Mouse (Mus musculus): ENCODE results near the gene Icosl. TPM values are rescaled to one million over a fixed set of nuclear protein-coding genes. Genes with fewer than 3 reads are reported as not detected.
"Not testable (repeated sequence)": the region's sequence is repeated elsewhere in the genome, so short reads cannot be mapped to it uniquely, and the experiment has no call there.

The Icosl gene
- polyA plus RNA-seq (2017; shearing (Covaris generic)): 10 to 100 TPM in 1 of 2 experiments, 1 to 10 TPM in 1; 8.8 to 19.3 TPM

DNA sequence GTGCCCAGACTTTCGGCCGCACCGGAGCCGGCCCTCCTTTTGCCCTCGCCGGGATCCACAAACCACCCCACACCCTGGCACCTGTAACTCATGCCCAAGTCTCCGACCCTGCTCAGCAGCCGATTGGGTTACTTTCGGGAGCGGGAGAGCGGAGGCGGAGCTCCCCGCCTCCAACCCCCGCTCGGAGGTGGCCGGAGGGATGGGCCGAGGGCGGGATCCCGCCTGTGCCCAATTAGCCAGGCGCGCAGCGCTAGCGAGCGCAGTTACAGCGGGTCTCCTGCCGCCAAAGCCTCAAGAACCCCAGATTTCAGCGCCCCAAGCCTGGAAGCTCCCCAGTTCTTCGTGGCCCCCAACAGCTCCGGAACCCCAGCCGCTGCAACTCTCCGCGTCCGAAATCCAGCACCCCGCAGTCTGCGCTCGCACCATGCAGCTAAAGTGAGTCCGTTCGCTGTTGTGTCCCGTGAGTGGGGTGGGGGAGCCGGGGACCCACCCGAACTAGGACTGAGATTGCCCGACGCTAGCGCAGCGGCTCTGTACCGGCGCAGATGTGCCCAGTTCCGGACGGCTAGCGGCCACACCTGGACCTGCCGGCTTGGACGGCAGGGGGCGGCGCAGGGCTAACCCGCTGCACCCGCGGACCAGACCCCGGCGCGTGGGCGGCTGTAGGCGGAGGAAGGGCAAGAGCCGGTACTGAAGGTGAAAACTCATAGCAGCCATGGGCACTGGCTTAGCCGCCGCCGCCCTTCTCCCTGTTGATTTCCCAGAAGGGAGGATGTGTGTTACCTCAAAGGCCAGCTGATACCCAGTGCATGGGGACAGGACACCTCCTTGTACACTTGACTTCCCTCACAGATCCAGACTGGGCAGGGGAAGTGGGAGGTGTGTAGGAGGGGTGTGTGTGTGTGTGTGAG is at the start of gene Icosl:
Gene Icosl, plus strand, starts transcription at position 202 of the 911 bp plus-strand sequence.
- ATAC-seq: peak; percentile 69

DNA sequence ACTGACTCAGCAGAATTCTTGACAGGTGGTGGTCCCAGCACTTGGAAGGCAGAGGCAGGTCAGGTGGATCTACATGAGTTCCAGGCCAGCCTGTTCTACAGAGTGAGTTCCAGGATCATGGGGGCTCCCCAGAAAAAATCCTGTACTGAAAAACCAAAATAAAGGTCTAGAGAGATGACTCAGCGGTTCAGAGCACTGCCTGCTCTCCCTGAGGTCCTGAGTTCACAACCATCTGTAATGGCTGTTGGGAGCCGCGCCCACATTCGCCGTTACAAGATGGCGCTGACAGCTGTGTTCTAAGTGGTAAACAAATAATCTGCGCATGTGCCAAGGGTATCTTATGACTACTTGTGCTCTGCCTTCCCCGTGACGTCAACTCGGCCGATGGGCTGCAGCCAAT is 49.1 kb upstream of the Icosl start:
- ATAC-seq: not testable (repeated sequence)

DNA sequence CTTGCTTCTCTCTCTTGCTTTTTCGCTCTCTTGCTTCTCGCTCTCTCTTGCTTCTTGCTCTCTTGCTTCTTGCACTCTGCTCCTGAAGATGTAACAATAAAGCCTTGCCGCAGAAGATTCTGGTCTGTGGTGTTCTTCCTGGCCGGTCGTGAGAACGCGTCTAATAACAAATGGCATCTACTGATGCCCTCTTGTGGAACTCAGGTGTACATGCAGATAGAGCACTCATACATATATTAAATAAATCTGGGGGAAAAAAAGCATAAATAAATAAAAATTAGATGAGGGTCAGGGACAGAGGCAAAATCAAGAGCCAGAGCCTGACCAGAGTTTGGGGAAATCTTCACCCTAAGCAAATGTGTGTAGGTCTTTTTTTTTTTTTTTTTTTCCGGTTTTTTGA is 43.6 kb upstream of the Icosl start:
- ATAC-seq: peak; percentile 62

DNA sequence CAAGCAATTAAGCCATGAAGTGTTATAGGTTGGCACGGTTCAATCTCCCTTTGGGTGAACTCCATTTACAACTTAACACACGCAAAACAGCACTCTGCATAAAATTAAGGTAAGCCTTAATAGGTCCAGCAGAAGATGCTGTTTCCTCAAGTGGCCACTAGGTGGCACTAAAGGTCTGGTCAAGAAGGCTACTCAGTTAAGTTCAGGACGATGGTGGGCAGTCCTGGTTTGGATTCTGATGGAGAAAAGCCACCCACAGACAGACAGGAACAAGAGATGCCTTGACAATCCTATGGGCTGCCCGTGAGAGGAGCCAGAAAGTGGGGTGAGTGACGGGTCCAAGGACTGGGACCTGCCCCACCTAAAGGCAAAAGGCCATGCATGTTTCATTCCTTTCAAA is 41.0 kb upstream of the Icosl start:
- ATAC-seq: peak; percentile 90

DNA sequence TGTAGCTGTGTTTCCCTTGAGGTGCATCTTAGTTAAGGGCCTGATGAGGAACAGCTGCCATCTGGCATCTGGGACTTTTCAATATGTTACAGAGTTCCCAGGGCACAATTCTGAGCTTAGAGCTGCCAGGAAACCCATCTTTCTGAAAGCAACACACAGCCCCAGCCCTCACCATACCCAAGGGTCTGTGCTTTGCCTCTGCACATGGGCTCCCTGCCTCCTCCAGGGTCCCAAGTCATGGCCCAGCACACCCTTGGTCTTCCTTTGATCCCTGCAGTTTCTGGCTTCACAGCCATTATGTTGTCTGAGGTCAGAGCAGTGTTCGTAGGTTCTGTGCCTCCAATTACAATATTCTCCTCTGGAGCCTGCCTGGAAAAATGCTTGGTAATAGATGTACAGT is 40.0 kb upstream of the Icosl start:
- ATAC-seq: no peak

DNA sequence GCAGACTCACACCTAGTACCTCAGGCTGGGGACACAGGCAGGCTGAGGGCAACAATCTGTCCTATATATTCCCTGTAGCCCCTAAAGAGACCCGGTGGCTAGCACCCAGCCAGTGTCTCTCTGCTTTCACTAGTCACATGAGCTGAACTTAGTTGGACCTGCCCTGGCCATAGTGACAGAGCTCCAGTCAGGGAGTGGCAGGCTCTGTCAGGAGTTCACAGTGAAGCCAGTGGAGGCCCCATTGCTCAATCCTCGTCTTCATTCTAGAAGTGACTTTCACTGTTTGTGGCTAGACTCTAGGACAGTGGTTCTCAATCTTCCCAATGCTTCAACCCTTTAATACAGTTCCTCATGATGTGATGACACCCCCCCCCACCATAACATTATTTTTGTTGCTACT is 37.1 kb upstream of the Icosl start:
- ATAC-seq: no peak

DNA sequence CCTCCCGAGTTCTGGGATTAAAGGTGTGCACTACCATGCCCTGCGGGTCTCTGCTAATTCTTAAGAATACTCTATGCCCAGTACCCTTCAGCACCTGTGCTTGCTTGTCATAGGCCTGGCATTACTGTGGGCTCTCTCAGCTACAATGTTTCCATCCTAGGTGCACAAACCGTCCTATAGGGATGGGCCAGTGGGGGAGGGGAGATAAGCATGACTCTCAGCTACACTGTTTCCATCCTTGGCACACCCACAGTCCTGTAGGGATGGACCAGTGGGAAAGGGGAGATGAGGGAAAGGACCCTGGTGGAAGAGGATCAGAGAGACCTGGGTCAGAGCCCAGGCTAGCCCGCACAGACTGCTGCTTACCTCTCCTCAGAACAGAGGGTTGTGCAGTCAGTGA is 32.0 kb upstream of the Icosl start:
- no peak for ATAC-seq

DNA sequence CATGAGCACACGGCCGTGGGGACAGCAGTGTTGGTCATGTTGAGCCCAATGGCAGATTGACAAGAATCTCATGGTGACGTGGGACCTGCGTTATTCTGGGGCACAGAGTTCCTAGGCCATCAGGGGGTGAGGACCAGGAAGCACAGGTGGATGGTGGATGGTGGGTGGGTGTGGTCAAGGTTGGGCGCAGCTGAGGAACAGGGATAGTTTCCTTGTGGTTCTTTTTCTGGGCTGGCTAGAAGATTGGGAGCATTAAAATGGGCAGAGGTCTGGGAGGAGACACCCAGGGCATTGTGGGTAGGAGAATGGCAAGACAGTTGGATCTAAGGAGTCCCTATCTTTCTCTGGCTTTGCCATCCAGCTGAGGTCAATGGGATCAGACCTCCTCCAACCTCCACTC is 27.5 kb upstream of the Icosl start, which contains the start of gene Dnmt3l:
Gene Dnmt3l, plus strand, starts transcription at position 301 of the 400 bp plus-strand sequence.
- no peak for ATAC-seq

DNA sequence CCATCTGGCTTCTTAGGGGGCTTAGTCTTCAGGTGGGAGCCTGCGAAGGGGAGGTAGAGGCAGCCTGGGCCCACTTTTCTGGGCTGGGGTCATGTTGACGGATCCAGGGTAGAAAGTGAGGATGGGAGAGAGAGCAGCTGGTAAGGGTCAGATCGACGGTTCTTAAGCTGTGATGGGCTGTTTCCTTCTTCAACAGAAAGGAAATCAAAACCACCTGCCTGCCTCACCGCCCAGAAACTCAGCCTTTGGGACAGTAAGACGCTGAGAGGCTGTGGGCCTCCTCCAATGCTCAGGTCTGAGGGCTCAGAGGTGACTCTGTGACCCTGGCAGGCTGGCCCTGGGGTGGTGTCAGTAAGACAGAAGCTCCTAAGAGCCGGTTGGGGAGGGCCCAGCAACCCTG is 27.0 kb upstream of the Icosl start:
- no peak for ATAC-seq

DNA sequence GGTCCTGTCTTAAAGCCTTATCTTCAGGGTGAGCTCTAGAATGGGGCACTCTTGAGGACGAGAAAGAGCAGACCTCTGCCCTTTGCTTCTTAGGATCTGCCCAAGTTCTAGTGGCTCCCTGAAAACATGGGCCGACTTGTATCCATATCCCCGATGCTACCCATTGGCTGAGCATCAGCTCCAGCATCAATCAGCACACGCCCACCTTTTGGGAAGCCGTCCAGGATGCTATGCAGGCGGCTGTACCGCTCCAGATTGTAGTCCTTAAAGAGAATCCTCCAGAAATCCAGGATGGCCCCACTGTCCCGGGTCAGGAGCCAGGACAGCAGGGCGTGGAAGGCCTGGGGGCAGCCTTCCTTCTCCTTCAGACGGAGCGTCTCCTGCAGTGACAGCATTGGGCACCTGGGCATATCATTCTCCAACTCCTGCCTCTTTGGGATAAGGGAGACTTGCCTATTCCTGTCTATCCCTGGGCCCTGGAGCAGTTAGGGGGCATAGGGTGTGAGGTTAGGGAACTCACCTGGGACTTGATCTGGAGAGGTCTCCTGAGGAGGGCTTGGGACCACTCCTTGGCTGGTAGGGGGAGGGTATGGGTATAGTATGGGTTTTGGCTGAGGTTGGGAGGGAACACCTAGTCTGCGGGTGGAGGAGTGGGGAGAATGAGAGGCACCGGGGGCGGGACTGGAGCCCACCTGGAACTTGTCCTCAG is 26.3 kb upstream of the Icosl start:
- ATAC-seq: no peak

DNA sequence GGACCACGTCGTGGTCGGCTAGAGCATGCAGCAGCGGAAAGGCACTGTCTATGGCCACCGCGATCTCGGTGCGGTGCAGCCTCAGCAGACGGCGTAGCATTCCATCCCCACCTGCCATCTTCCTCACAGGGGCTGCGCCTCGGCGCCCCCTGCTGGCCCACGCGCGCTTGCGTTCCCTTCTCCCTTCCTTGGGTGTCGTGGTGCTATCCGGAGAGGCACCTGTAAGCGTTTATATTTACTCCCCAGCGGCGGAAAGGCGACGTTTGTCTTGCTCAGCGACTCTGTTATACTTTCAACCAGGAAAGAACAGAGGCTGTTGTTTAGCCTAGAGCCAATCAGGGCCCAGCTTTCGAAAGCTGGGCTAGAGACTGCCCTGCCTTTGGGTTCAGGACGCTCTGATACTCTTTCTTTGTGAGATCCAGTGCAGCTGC is 25.7 kb upstream of the Icosl start, which contains the start of gene Aire:
Gene Aire, minus strand, starts transcription at position 205 of the 431 bp plus-strand sequence.
- peak; percentile 91 for ATAC-seq

DNA sequence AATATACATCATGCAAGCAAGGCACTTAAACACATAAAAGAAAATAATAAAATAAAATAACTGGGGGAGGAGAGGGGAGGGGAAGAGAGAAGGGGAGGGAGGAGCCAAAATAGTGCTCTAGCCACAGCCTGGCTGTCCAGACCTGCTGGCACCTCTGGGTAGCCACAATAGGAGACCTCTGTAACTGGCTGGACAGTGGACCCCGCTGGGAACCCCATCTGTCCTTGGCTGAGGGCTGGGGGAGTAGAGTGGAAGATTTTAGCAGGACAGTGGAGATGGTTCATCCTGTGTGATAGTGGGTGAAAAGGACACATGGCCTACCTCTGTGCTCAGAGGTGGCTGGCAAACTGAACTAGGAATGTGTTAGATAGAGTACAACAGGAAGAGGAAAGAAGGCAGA is 24.6 kb upstream of the Icosl start:
- ATAC-seq: no peak

DNA sequence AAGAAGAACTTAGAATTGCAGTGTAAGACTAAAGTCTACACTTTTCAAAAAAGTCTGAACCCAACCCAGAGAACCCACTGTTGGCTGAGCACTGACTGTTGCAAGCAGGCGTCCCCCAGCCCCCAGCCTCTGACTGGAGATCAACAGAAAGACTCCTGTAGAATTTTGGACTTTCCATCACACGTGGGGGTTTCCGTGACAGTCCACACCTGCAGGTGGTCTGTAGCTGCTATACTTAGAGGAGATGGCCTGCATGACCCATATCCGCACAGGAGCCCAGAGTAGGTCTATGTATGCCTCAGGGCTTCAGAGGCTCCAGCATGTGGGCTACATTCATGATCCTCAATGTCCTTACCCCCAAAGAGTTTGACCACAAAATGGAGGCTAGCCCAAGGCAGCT is 22.7 kb upstream of the Icosl start:
- no peak for ATAC-seq

DNA sequence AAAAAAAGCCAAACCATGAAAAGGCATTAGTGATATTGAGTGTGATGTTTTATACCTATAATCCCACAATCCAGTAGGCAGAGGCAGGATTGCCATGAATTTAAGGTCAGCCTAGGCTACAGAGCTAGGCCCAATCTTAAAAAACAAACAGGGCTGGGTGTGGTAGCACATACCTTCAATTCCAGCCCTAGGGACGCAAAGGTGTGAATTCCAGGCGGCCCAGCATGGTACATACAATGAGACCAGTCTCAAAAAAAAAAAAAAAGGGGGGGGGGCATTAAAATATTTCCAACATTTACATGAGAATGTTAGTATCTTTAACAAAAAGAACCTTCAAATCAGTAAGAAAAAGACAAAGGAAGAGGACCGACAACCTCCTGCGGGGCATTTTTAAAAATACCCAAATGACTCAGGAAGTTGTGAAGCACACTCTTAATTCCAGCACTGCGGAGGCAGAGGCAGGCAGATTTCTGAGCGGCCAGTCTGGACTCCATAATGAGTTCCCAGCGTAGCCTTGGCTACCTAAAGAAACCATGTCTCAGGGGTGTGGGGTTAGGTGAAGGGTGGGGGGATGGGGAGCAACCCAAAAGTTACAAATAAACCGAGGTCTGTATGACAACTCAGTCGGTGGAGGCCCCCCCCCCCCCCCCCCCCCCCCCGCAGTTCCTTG is 20.9 kb upstream of the Icosl start:
- no peak for ATAC-seq

DNA sequence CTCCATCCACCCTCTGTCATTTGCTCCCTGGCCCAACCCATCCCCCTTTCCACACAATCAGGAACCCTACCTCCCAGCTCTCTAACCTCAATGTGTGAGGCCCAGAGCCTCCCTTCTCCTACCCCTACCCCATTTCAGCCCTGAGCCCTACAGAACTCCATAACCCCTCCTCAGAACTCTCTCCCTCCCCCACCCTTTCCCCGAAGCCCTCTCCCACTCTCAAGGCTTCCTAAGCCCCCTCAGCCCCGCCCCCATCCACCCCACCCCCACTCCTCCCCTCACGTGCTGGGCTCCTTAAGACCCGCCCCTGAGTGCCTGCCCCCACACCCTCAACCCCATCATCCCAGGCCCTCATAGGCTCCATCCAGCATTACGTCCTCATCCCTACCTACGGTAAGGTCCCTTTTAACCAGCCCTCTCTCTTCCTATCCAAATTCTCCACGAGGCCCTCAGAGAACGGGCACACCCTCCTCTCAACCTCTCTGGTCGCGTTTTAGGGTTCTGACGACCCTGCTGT is 19.5 kb upstream of the Icosl start:
- ATAC-seq: no peak

DNA sequence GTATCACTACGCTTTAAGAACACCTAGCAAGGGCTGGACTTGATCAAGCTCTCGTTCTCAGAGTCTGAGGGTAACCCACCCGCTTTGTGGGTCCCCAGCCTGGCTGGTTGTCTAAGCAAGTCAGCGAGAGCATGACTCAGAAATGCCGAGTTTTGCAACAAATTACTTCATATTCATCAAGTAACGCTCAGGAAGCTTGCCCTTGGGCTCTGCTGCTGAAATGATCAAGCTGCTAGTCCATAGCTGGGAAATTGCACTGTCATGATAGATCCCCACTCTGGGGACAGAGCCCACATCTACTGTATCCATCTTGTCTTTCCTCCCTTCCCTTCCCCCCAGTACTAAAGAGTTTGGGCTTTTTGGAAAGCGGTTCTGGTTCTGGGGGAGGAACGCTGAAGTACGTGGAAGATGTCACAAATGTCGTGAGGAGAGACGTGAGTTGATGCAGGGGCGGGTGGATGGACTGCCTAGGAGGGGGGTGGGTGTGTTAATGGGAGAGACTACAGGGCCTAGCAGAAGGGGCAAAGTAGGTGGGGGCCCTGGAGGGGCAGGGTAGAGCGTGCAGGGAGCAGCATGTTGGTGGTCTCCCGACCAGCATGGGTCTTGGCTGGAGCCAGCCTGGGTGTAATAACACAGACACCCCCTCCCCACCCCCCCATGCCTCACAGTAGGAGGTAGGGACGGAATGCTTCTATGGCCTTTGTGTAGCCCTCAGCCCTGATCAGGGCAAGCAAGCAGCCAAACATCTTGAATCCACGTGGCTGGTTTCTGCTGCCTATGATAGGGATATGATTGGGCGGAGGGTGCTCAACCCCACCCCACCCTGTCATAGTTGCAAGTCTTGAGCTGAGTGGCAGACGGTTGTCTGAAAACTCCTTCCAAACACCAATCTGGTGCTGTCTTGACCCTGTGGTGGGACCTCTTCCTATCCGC is 14.2 kb upstream of the Icosl start:
- ATAC-seq: no peak

DNA sequence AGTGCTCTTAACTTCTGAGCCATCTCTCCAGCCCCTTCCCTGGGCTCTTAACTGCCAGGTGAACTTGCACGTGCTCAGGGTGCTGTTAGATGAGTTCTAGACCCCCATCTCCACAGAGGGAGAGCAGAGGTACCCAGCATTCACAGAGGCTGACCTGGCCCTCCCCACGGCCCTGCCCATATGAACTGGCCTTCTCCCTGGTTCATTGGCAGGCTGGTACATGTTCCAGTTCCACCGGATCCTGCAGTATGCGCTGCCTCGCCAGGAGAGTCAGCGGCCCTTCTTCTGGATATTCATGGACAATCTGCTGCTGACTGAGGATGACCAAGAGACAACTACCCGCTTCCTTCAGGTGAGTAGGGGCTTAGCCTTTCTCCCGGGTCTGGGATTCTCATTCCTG is 12.0 kb upstream of the Icosl start:
- ATAC-seq: no peak

DNA sequence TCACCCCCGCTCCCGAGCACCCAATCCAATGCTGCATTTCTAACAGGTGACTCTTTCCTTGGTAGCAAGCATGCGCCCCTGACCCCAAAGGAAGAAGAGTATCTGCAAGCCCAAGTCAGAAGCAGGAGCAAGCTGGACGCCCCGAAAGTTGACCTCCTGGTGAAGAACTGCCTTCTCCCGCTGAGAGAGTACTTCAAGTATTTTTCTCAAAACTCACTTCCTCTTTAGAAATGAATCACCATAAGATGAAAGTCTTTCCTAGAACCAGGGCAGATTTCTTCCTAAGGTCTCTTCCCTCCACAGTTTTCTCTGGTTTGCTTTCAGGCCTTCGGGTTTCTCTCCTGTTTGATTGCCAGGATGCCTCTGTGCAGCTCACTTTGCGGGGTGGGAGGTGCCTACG is 6.0 kb upstream of the Icosl start:
- no peak for ATAC-seq

DNA sequence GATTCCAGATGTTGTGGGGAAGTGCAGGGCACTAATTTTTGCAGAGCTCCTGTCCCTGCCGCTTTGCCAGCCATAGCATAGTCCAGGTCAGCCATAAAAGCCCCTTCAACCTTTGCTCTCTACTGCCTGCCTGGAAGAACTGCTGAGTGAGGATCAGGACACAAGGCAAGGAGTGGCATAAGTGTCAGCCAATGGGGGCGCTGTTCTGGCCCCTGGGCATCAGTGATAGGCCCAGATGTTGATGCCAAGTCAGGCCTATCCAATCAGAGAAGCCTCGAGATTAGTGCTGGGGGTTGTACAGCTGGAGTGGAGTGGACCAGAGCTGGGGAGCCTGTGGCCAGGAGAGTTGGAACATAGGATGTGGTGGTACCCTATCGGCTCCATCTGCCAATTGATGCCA is 1.9 kb upstream of the Icosl start:
- ATAC-seq: peak; percentile 10

DNA sequence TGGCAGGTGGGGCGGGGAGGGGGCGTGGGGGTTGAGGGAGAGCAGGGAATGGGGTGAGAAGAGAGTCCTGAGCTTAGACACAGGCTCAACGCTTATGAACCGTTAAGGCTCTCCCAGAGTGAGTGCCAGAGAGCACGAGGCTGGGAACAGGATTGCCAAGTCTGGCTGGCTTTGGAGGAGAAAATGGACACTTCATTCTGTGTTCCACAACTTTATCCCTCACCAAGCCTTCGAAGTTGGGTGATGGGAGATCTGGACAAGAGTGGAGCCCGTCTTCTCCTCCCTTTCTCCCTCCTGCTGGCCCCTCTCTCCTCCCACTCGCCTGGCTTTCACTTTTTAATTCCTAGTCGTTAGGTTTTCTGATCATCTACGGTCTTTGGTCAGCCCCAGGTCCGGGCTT is 561 bp upstream of the Icosl start:
- ATAC-seq: no peak

DNA sequence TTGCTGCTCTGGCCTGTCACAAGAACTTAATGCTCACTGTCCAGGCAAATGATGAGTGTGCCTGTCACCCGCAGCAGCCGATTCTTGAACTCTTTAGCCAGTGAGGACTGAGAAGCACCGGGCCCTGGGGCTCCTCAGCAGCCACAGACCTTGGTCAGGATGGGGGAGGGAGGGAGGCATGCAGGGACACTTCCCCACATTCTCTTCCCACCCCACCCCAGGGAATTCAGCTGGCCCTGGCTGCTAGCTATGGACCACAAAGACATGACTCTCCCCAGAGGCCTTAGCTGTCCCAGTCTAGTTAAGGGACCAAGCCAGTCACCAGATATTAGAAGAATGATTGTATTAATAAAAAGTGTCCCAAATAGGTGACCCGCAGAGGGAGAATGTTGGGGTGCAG is 5.0 kb downstream of the Icosl start:
- ATAC-seq: no peak

DNA sequence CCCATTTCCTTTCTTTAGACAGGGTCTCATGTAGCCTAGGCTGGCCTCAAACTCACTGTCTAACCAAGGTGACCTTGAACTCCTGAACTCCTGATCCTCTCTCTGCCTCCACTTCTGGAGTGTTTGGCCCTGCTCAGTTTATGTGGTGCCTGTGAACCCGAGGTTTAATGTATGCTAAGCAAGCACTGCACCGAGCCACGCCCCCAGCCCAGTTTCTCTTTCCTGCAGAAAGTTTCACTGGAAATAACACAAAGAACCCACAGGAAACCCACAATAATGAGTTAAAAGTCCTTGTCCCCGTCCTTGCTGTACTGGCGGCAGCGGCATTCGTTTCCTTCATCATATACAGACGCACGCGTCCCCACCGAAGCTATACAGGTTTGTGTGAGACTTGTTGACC is 5.9 kb downstream of the Icosl start:
- peak; percentile 92 for ATAC-seq

Data from CD4-positive, CD25-positive, alpha-beta regulatory T cell, adult 4 months (primary cell).